In genomic region chr19:11098401-11098800, GRCm38 (mm10) we compare ENCODE assay signal across 31 mouse cellular contexts. TPM values are rescaled to one million over a fixed set of nuclear protein-coding genes. Genes with fewer than 3 reads are reported as not detected.
"Had no signal": no experiment of that assay in that cellular context is flagged by ENCODE, and none has a peak within 500 bp of the region (broad histone marks: within the 10 kb centered on the region; RNA-seq: fewer than 3 reads in every experiment).

No protein-coding gene starts in this region.

- DNase-seq: liver, postnatal 0 days; lung, adult 2 months; lung, postnatal 14 days; lung, postnatal 36 days; midbrain, embryonic 14.5 days; retina, postnatal 1 day; right cerebral cortex, adult 18-20 months; right cerebral cortex, postnatal 25 days; right cerebral cortex, postnatal 4 days; spleen, adult 18-20 months; thymus, adult 18-20 months; thymus, postnatal 14 days; thymus, postnatal 36 days had no signal

- H3K4me1 ChIP-seq: liver, embryonic 15.5 days; lung, embryonic 15.5 days; midbrain, embryonic 10.5 days; midbrain, embryonic 12.5 days; neural tube, embryonic 13.5 days; neural tube, embryonic 15.5 days had no signal

- H3K27me3 ChIP-seq: liver, embryonic 15.5 days had no signal

- H3K4me3 ChIP-seq: liver, embryonic 15.5 days; lung, embryonic 15.5 days; midbrain, embryonic 10.5 days; midbrain, embryonic 12.5 days; myocyte; neural tube, embryonic 13.5 days; neural tube, embryonic 15.5 days had no signal

- ATAC-seq: liver, postnatal 0 days; lung, postnatal 0 days; midbrain, embryonic 16.5 days had no signal

- H3K9ac ChIP-seq: liver, embryonic 15.5 days; liver, postnatal 0 days; lung, embryonic 15.5 days; midbrain, embryonic 12.5 days; neural tube, embryonic 13.5 days; neural tube, embryonic 15.5 days had no signal

- H3K4me2 ChIP-seq: liver, embryonic 15.5 days; lung, embryonic 15.5 days; midbrain, embryonic 12.5 days; neural tube, embryonic 13.5 days; neural tube, embryonic 15.5 days had no signal

- H3K9me3 ChIP-seq: liver, embryonic 15.5 days; lung, embryonic 15.5 days; midbrain, embryonic 10.5 days; midbrain, embryonic 12.5 days; neural tube, embryonic 13.5 days; neural tube, embryonic 15.5 days had no signal

- H3K27ac ChIP-seq: liver, embryonic 15.5 days; lung, embryonic 15.5 days; macrophage; midbrain, embryonic 10.5 days; midbrain, embryonic 12.5 days; neural tube, embryonic 13.5 days; neural tube, embryonic 15.5 days had no signal

- H3K36me3 ChIP-seq: liver, embryonic 15.5 days; lung, embryonic 15.5 days; midbrain, embryonic 10.5 days; midbrain, embryonic 12.5 days; neural tube, embryonic 13.5 days; neural tube, embryonic 15.5 days had no signal

RNA-seq across cellular contexts. Expression of gene Ms4a8a, which starts 17.5 kb away (rescaled TPM):
- total RNA-seq: megakaryocyte-erythroid progenitor cell, adult 5-6 weeks had no signal
- polyA plus RNA-seq: midbrain, embryonic 10.5 days; midbrain, embryonic 12.5 days; midbrain, embryonic 14.5 days; midbrain, embryonic 16.5 days; neural tube, embryonic 11.5 days; neural tube, embryonic 13.5 days; neural tube, embryonic 15.5 days had no signal

RNA-seq across cellular contexts. Expression of gene 1700017D01Rik, which starts 32.3 kb away (rescaled TPM):
- total RNA-seq: megakaryocyte, adult 5-6 weeks; megakaryocyte-erythroid progenitor cell, adult 5-6 weeks had no signal
- polyA plus RNA-seq: liver, embryonic 15.5 days; liver, postnatal 0 days; lung, adult 2 months; lung, embryonic 15.5 days; lung, postnatal 0 days; macrophage; midbrain, embryonic 10.5 days; midbrain, embryonic 12.5 days; midbrain, embryonic 14.5 days; midbrain, embryonic 16.5 days; myocyte; neural tube, embryonic 11.5 days; neural tube, embryonic 13.5 days; neural tube, embryonic 15.5 days; small intestine, adult 2 months; stomach, embryonic 14.5 days; stomach, embryonic 16.5 days; thymus, postnatal 0 days; urinary bladder, adult 2 months had no signal
